Mouse (Mus musculus) adipocyte (in vitro differentiated cells): ENCODE data around the gene Ebf1.
A peak's percentile ranks its signal among the peaks of the same experiment; 100 is the strongest.

Source experiments
- DNase-seq: peaks from one replicate; pipeline ENCODE4 v3.0.0-alpha.2; 2016; ENCODE audit warnings: low spot score

Gene Ebf1

DNA sequence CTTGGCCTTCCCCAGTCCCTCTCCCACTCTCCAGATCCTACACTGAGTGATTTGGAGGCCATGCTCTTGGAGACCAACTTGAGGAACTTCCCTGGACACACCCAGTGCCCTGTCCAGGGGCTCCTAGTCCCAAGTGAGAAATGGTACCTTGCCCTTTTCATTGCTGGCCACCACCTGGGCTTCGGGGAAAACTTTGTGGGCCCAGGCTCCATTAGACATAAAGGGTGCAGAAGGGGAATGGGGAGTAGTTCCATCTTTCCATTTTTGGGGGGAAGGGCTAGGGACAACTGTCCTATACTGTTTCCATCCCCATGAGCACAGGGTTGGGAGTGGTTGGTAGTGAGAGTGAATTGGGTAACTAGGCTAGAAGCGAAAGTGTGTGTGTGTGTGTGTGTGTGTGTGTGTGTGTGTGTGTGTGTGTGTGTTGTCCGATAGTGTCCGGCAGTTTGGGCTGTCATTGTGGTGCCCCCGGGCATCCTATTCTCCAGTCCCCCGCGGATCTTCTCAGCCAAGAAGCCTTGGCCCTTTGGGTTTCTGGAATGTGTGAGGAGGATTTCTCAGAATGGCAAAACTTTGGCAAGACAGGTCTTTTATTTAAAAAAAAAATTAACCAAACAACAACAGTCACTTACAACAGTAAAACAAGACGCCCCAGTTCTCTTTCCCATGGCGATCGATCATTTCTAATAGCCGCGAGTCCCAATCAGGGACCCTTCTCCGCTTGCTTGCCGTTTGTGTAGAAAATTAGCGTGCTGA is 2.2 kb downstream of the Ebf1 start:
- peak; percentile 80 for DNase-seq

GRCm38 (mm10) chr11:44619887-44620693 is 3.0 kb downstream of the Ebf1 start:
- DNase-seq: peak; percentile 68

DNA sequence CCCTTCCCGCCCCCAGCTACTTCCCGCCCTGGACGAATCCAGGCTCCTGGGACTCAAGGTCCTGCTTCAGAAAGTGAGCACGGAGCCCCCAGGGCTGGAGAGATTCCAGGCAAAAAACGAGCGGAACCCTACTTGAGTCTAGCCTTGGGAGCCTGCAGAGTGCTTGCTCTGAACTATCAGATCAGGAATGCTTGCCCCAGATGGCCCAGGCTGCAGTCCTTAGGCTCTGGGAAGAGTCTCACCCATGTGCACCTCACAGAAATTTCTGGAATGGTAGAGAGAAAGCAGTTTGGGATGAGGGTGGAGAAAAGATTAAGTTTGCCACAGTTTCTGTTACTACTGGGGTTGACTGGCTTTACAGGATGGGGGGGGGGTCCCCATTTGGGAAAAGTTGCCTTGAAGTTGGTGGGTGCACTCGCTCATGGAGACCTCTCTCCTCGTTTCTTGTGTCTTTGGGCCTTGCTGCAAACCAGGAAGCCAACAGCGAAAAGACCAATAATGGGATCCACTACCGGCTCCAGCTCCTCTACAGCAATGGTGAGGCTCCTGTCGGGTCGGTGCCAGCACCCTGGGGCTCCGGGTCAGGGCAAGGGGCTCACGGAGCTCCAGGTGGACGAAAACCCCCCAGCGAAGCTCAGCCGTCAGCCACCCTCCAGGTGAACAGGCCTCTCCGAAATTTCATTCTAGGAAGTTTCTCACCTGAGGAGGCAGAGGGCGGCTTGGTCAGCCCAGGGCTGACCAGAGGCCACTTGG is 3.8 kb downstream of the Ebf1 start:
- peak; percentile 29 for DNase-seq

- DNase-seq: no peak
These were observed 4.5 kb downstream of the Ebf1 start for GRCm38 (mm10) chr11:44621615-44622014.

DNA sequence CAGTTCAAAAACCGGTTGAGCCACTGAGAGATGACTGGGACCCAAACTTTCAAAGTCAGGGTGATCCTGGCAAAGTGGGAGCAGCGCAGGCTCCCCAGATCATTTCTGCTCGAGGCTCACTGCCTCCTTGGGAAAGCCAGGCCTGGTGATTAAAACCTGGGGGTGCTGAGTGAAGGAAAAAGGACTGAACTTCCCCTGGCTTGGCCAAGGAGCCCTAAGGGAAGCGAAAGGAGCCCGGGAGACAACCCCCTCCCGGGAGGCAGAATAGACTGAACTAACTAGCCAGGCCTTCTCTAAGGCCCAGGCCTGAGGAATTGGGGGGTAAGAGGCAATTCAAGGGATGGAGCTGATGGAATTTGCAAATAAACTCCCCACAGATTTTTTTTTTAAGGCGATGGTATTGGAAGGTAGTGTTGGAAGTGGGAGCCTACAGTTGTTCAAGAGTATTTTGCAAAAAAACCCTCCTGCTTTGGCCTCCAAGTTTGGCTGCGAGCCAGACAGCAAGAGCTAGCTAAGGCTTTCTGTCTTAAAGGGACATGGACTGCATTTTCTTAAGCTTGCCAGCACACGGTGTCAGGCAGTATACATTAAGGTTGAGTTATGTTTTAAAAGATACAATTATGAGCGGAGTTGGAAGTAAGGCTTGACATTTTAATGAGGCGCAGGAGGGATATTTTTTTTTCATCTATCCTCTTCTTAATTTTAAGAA is 5.1 kb downstream of the Ebf1 start:
- peak; percentile 64 for DNase-seq

- DNase-seq: no peak
These were observed 7.4 kb downstream of the Ebf1 start for GRCm38 (mm10) chr11:44624564-44624963.

GRCm38 (mm10) chr11:44626065-44626464 is 8.9 kb downstream of the Ebf1 start:
- DNase-seq: no peak

- no peak for DNase-seq
These were observed 11.3 kb downstream of the Ebf1 start for GRCm38 (mm10) chr11:44628412-44628811.

- DNase-seq: no peak
These were observed 15.2 kb downstream of the Ebf1 start for GRCm38 (mm10) chr11:44632064-44632968.

- no peak for DNase-seq
These were observed 16.0 kb downstream of the Ebf1 start for GRCm38 (mm10) chr11:44633001-44633693.

DNA sequence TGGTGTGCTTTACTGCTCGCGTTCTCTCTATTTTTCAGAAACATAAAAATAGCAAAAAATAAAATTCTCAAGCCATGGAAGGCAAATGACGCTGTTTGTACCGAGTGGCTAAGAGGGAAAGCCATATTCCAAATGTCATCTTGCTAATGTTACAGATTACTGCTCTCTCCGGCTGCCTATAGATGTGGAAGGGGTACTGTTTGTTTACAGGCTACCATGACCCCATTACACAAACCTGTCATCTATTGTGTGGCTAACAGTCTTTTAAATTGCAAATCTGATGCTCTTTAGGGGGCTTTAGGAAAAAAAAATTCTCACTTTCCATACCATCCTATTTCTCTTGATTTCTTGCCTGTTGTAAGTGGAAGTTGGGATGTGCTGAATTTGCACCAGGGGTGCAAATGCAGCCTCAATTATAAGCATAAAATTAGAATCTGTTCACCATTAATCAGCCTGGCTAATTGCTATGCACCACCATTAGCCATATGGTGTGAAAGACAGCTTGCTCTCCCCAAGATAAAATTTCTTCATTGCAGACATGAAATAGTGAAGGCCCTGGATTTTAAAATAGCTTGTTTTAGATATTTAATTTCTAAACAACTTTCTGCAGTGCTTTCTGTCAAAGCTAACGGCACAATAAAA is 17.6 kb downstream of the Ebf1 start:
- DNase-seq: no peak

- DNase-seq: no peak
These were observed 19.1 kb downstream of the Ebf1 start for GRCm38 (mm10) chr11:44636241-44636640.

GRCm38 (mm10) chr11:44638193-44638754 is 21.2 kb downstream of the Ebf1 start:
- no peak for DNase-seq

- peak; percentile 29 for DNase-seq
These were observed 24.4 kb downstream of the Ebf1 start for GRCm38 (mm10) chr11:44641496-44641895.

DNA sequence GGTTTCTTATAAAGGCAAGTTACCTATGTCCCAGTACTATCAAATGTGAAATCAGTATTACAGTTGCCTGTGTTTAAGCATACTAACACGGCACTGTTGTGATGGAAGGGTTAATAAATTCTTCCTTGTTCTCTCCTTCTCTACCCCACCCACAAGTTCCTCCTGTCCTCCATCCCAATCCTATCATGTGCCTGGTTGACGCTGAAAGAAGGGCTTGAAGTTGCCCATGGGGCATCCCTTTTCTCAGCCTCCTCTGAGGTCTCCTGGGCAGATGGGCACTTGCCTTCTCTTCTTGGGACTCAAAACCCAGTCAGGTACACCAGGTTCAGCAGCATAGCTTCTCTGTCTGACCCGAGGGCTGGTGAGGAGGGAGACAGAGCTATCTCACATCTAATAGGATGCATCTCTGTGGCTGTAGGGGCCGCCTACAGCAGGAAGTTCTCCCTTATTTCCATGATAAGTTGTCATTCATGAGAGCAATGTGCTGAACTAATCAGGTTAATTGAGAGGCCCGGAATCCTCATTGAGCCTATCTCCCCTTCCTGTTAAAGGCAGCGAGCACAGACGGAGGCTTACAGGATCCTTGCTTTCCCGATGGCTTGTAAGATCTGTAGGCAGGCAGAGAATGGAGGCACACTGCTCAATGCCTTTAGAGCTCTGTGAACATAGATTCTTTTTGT is 37.4 kb downstream of the Ebf1 start:
- DNase-seq: no peak

GRCm38 (mm10) chr11:44655468-44655867 is 38.4 kb downstream of the Ebf1 start:
- no peak for DNase-seq

- no peak for DNase-seq
These were observed 39.8 kb downstream of the Ebf1 start for GRCm38 (mm10) chr11:44656916-44657315.

GRCm38 (mm10) chr11:44657833-44658395 is 40.8 kb downstream of the Ebf1 start:
- DNase-seq: peak; percentile 77
